Mouse (Mus musculus) megakaryocyte, embryonic 14.5 days (primary cell): ENCODE data around the gene Retreg3.

ENCODE experiments used
- FLI1 ChIP-seq: IDR thresholded peaks from 2 replicates; pipeline ENCODE4 v1.6.1; 2012; ENCODE audit warnings: low read length, inconsistent platforms, mixed read lengths
- GATA1 ChIP-seq: IDR thresholded peaks from 3 replicates; pipeline ENCODE4 v1.6.1; 2012; ENCODE audit warnings: mixed read lengths, low read length, inconsistent platforms, borderline replicate concordance

GRCm38 (mm10) chr11:101083083-101083697 is 36.5 kb downstream of the Retreg3 start:
- TF ChIP-seq GATA1 (no peak), FLI1 (no peak)
